Mouse (Mus musculus): ENCODE data around the gene Cops3.

Gene Cops3

DNA sequence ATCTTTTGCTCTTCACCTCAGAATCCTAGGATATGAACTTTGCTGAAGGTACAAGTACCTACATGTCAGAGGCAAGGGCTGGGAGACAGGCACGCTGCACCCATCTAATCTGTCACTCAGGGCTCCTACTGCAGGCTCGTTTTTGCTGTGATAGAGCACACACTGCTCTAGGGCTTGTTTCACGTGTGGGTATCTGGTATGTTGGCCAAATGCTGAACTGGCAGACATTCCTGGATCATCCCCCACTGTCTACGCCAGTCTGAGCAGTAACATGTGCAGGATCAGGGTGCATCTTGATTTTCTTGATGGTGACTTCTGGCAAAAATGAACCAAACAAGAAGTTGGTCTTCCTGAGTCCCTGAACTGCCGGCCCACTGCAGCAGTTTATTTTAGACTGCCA lies 62.4 kb downstream of the Cops3 start:
- no peak for DNase-seq

DNA sequence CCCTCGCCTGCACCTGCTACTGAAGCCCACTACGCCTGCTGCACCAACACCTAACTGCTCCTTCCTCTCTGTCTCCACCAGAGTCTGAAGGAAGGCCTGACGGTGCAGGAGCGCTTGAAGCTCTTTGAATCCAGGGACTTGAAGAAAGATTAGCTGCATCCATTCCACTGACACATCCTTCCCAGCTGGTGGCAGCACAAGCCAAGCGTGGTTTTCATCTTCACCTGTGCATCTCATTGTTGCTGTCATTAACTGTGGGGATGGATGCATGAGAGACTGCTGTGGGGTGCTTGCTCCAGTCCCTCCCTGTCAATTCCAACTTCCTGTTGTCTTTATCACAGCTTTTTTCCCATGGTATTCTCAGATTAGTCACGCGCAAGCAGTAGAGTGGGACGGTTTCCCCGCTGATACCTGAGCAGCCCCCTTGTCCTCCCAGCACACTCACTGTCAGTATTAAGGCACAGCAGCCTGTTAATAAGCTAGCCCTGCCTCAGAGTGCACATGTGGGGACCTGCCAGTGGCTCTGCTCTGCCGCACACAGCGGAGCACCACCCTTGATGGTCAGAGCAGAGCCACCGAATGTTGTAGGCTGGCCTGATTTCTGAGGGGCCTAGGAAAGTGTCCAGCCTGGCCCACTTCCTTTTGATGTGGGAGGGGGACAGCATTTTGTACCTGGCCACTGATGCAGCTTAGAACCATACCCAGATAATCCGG lies 64.0 kb downstream of the Cops3 start:
- DNase-seq: no peak

DNA sequence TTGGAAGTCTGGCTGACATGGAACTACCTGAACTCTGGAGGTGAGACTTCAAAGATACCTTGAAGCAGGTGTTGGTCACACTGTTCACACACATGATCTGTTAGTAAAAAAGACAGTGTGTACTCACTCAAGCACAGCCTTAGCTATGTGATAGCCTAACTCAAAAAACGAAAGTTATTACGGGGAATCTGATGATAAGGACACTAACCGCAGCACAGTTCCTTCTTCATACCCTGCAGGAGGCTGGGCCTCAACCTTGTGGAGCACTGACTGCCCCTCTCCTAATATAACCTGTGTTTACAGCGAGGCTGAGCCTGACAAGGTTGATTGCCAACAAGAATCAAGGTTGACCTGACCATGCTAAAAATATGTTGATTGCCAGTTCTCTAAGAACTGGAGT lies 65.1 kb downstream of the Cops3 start:
- no peak for DNase-seq

DNA sequence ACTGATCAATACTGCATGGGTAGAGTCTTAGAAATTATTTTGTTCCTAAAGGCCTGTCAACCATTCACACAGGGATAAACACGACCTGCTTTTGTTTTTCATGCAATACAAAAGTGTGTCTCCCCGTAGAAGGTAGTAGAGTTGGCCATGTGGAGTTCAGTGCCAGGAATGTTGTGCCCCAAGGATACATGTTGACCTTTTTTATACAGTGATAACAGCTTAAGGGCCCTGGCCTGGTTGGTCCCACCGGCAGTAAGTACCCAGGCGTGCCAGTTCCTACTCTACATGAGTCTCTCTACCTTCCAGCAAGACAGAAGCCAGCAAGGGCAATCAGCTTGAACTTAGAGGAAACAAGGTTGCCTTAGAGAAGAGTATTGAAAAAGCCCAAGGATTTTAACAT lies 66.7 kb downstream of the Cops3 start:
- no peak for DNase-seq

GRCm38 (mm10) chr11:59772291-59772690 lies 67.3 kb downstream of the Cops3 start:
- DNase-seq: no peak

GRCm38 (mm10) chr11:59770753-59771152 lies 68.9 kb downstream of the Cops3 start:
- no peak for DNase-seq

GRCm38 (mm10) chr11:59769738-59770137 lies 69.9 kb downstream of the Cops3 start:
- DNase-seq: no peak

DNA sequence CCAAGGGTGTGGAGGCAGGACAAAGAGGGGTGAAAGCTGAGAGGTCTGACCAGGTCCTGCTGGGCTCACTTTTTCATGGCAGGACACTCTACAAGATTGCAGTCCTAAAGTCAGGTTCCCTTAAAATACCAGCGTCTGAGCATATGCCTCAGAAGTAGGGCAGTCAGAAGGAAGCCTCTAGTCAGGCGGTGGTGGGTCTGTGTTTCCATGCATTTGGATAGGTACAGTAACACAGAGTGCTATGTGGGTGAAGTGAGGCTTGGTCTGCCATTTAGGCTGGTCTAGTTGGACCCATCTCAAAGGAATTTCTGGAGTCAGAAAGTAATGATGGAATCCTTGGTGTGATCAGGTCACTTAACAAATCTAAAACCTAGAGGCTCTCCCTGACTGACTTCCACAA lies 70.3 kb downstream of the Cops3 start:
- DNase-seq: no peak
